ENCODE assay signal across 9 mouse cellular contexts in the genomic region with DNA sequence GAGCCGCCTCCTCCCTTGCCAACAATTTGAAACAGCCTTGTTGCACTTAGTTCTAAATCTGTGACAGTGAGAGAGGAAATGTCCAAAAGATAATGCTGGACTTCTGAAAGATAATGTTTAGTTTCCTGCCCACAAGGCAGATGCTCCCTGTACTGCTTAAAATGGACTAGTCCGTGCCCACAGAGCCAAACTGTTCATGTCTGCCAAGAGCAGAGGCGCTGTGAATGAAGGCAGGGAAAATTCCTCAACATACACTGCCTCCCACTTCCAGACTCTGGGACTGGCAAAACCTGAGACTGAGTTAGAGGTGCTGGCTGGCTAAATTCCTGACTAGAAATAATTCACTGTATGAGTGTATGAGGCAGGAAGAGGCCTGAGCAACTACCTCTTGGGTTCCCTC. TPM values are rescaled to one million over a fixed set of nuclear protein-coding genes. Genes with fewer than 3 reads are reported as not detected.
DNase-seq lines count a peak whose midpoint lies in the region; ATAC-seq lines count a peak whose summit lies in the region.
"Had no signal": no experiment of that assay in that cellular context is flagged by ENCODE, and none has a peak within 500 bp of the region (broad histone marks: within the 10 kb centered on the region; RNA-seq: fewer than 3 reads in every experiment).

No protein-coding gene starts in this region.

- WGBS in limb, embryonic 15.5 days: 53% methylated on average over 3 of the region's 3 CpGs
- WGBS in limb, embryonic 10.5 days: 83% methylated on average over 3 of the region's 3 CpGs
- 87% methylated on average over 3 of the region's 3 CpGs for WGBS in forebrain, embryonic 10.5 days

- intact Hi-C loops in left cerebral cortex, postnatal 25 days (cut with DNase I): loop anchor here (1.0 to 5.0 kb wide), 4 partner anchors 46 to 160 kb away; a partner anchor contains a TSS

- H3K9ac ChIP-seq in limb, embryonic 15.5 days: no peak overlapping the region
- H3K9ac ChIP-seq: limb, embryonic 12.5 days had no signal

- DNase-seq in limb, embryonic 10.5 days (ENCODE audit: low spot score): no peak
- DNase-seq in cerebellum, postnatal 14 days: peak; percentile 36 to 56
- peak; percentile 74 to 98 for DNase-seq in left cerebral cortex, postnatal 25 days (ENCODE audit: low spot score in 2 of 2)
- DNase-seq in embryo, embryonic 11 days: no peak
- no peak for DNase-seq in forebrain, embryonic 10.5 days (ENCODE audit: extremely low spot score, low spot score)

- no peaks in the 10 kb centered on the region for H3K9me3 ChIP-seq in limb, embryonic 15.5 days
- no peaks in the 10 kb centered on the region for H3K9me3 ChIP-seq in limb, embryonic 10.5 days (replicated peaks)
- no peaks in the 10 kb centered on the region for H3K9me3 ChIP-seq in forebrain, embryonic 10.5 days
- H3K9me3 ChIP-seq: limb, embryonic 12.5 days had no signal

- H3K27me3 ChIP-seq in limb, embryonic 15.5 days: no peaks in the 10 kb centered on the region
- no peaks in the 10 kb centered on the region for H3K27me3 ChIP-seq in limb, embryonic 10.5 days (ENCODE audit: low read depth, poor library complexity, severe bottlenecking)
- no peaks in the 10 kb centered on the region for H3K27me3 ChIP-seq in forebrain, embryonic 10.5 days (ENCODE audit: poor library complexity, severe bottlenecking)
- H3K27me3 ChIP-seq: limb, embryonic 12.5 days had no signal

- no peak for ATAC-seq in limb, embryonic 15.5 days (ENCODE audit: insufficient number of reproducible peaks, low FRiP score, low TSS enrichment, low read depth)

- H3K4me2 ChIP-seq in limb, embryonic 15.5 days: no peak overlapping the region
- H3K4me2 ChIP-seq: limb, embryonic 12.5 days had no signal

- peaks cover 10% of the 10 kb centered on the region for H3K4me1 ChIP-seq in limb, embryonic 15.5 days
- H3K4me1 ChIP-seq in limb, embryonic 10.5 days: no peaks in the 10 kb centered on the region
- peaks cover 11% of the 10 kb centered on the region; the same call in 1 of the 2 replicates for H3K4me1 ChIP-seq in brown adipose tissue, adult 24 weeks (ENCODE audit: control insufficient read depth, insufficient read depth, insufficient read length, low read length)
- no peaks in the 10 kb centered on the region for H3K4me1 ChIP-seq in forebrain, embryonic 10.5 days
- H3K4me1 ChIP-seq: limb, embryonic 12.5 days had no signal

- peak overlapping the region; percentile 68 for H3K27ac ChIP-seq in limb, embryonic 15.5 days
- no peak overlapping the region for H3K27ac ChIP-seq in limb, embryonic 10.5 days
- H3K27ac ChIP-seq in brown adipose tissue, adult 24 weeks (replicated peaks; ENCODE audit: low read depth, low read length): peak overlapping the region; percentile 41; the same call in 1 of the 2 replicates
- H3K27ac ChIP-seq in forebrain, embryonic 10.5 days: no peak overlapping the region
- H3K27ac ChIP-seq: limb, embryonic 12.5 days had no signal

- H3K36me3 ChIP-seq in limb, embryonic 15.5 days: no peaks in the 10 kb centered on the region
- H3K36me3 ChIP-seq in limb, embryonic 10.5 days: no peaks in the 10 kb centered on the region
- no peaks in the 10 kb centered on the region for H3K36me3 ChIP-seq in forebrain, embryonic 10.5 days (replicated peaks)
- H3K36me3 ChIP-seq: limb, embryonic 12.5 days had no signal

- H3K4me3 ChIP-seq in limb, embryonic 15.5 days: no peak overlapping the region
- no peak overlapping the region for H3K4me3 ChIP-seq in limb, embryonic 10.5 days
- no peak overlapping the region for H3K4me3 ChIP-seq in brown adipose tissue, adult 24 weeks (ENCODE audit: insufficient read depth, low read depth, low read length)
- H3K4me3 ChIP-seq in forebrain, embryonic 10.5 days: no peak overlapping the region
- H3K4me3 ChIP-seq: limb, embryonic 12.5 days had no signal

RNA-seq across cellular contexts. Expression of a gene that starts 58.6 kb away (rescaled TPM):
- polyA plus RNA-seq in limb, embryonic 15.5 days (2015; fragmentation: Nextera tagmentation; extraction: Ambion mirVana): 30.4 and 32.9 TPM in 2 replicates
- polyA plus RNA-seq in limb, embryonic 10.5 days (2016; fragmentation: Nextera tagmentation; extraction: Ambion mirVana): 35.8 and 40.7 TPM in 2 replicates
- polyA plus RNA-seq in brown adipose tissue, adult 24 weeks (2012; ENCODE audit: insufficient read depth, insufficient read length, missing spikeins): 5.2 and 10.0 TPM in 2 replicates
- total RNA-seq in left cerebral cortex, postnatal 25 days (2021): 10 to 100 TPM; 71.0 to 74.3 TPM
- 32.6 and 34.3 TPM in 2 replicates for polyA plus RNA-seq in forebrain, embryonic 10.5 days (2016; fragmentation: Nextera tagmentation; extraction: Ambion mirVana)
- total RNA-seq: neutrophil, adult 5-6 weeks had no signal

Comparison
In these comparisons a context has a peak if more than half of its experiments do, and no peak if none do; other contexts are left out.
1. H3K27ac ChIP-seq: peak in limb, embryonic 15.5 days (single experiment) and brown adipose tissue, adult 24 weeks (single experiment); none in limb, embryonic 10.5 days (single experiment) and forebrain, embryonic 10.5 days (single experiment).
2. DNase-seq: peak in cerebellum, postnatal 14 days (2 of 2) and left cerebral cortex, postnatal 25 days (2 of 2); none in limb, embryonic 10.5 days (single experiment), embryo, embryonic 11 days (single experiment) and forebrain, embryonic 10.5 days (single experiment).